14 mouse cellular contexts compared by ENCODE assay signal in genomic region chr14:73614961-73615360, GRCm38 (mm10). TPM values are rescaled to one million over a fixed set of nuclear protein-coding genes. Genes with fewer than 3 reads are reported as not detected.
"Had no signal": no experiment of that assay in that cellular context is flagged by ENCODE, and none has a peak within 500 bp of the region (broad histone marks: within the 10 kb centered on the region; RNA-seq: fewer than 3 reads in every experiment).

No protein-coding gene starts in this region.

RNA-seq across cellular contexts. Expression of gene Gm21750, which starts 46.1 kb away (rescaled TPM):
- total RNA-seq: neutrophil, adult 5-6 weeks had no signal
- polyA plus RNA-seq: neural tube, embryonic 13.5 days; neural tube, embryonic 14.5 days; neural tube, embryonic 15.5 days; small intestine, adult 2 months; spleen, adult 2 months; stomach, embryonic 14.5 days; stomach, embryonic 15.5 days; stomach, embryonic 16.5 days; stomach, postnatal 0 days; testis, adult 2 months; thymus, adult 2 months; thymus, postnatal 0 days; urinary bladder, adult 2 months had no signal
